Mouse (Mus musculus) small intestine, adult 2 months (tissue): Measurements from ENCODE around the gene Cdhr1.

ENCODE experiments used
- CTCF ChIP-seq: fragments of 200-500 bp; IDR thresholded peaks from 2 replicates; pipeline ENCODE4 v1.5.1; 2012; ENCODE audit warnings: low read depth, mild to moderate bottlenecking, control low read depth, inconsistent platforms, low read length, moderate library complexity, mixed read lengths; ENCODE audit not compliant: insufficient replicate concordance, insufficient read length; ENCODE audit errors: extremely low read depth
- POLR2A ChIP-seq: fragments of 200-500 bp; IDR thresholded peaks from 2 replicates; pipeline ENCODE4 v1.6.1; 2012; ENCODE audit warnings: low read depth, mild to moderate bottlenecking, control low read depth, inconsistent platforms, low read length, moderate library complexity

- TF ChIP-seq POLR2A (no peak), CTCF (no peak)
Observed at GRCm38 (mm10) chr14:37095556-37095955, 2.6 kb downstream of the Cdhr1 start.
